Mouse (Mus musculus): ENCODE data around the gene Dock7.

The Dock7 gene

GRCm38 (mm10) chr4:98917724-98918123 lies 203.0 kb downstream of the Dock7 start:
- no peak for DNase-seq (ENCODE audit: low read depth, low spot score)

GRCm38 (mm10) chr4:98910246-98910645 lies 210.5 kb downstream of the Dock7 start:
- no peak for DNase-seq (ENCODE audit: low read depth, low spot score)

- peak; percentile 56 for DNase-seq (ENCODE audit: low read depth, low spot score)
These were observed 233.6 kb downstream of the Dock7 start for GRCm38 (mm10) chr4:98887148-98887547.
